Mouse (Mus musculus) CH12.LX (cell line): ENCODE measurements around the gene Srrm3.

Experiments
- BHLHE40 ChIP-seq: IDR thresholded peaks from 2 replicates; pipeline ENCODE4 v1.6.1; 2011; ENCODE audit warnings: mild to moderate bottlenecking, low read depth, low read length, improper control_type of control experiment
- CTCF ChIP-seq, 2 experiments: IDR thresholded peaks in 1 of 2; conservative IDR thresholded peaks in 1 of 2; 2 replicates each; pipeline ENCODE4 v1.5.1; 2011 to 2012; ENCODE audit warnings: low read depth in 2 of 2, low read length in 2 of 2, improper control_type of control experiment in 1 of 2, inconsistent platforms in 1 of 2, mild to moderate bottlenecking in 1 of 2, moderate library complexity in 1 of 2
- EP300 ChIP-seq: IDR thresholded peaks from 2 replicates; pipeline ENCODE4 v1.6.1; 2011; ENCODE audit warnings: low read length, improper control_type of control experiment
- MAX ChIP-seq: IDR thresholded peaks from 2 replicates; pipeline ENCODE4 v1.6.1; 2011; ENCODE audit warnings: low read length, improper control_type of control experiment
- MXI1 ChIP-seq: IDR thresholded peaks from 2 replicates; pipeline ENCODE4 v1.6.1; 2011; ENCODE audit warnings: mild to moderate bottlenecking, low read depth, low read length, improper control_type of control experiment
- RAD21 ChIP-seq: IDR thresholded peaks from 2 replicates; pipeline ENCODE4 v1.6.1; 2011; ENCODE audit warnings: low read depth, mild to moderate bottlenecking, low read length, improper control_type of control experiment, moderate library complexity
- SIN3A ChIP-seq: IDR thresholded peaks from 2 replicates; pipeline ENCODE4 v1.6.1; 2012; ENCODE audit warnings: low read length, improper control_type of control experiment, inconsistent platforms
- ZC3H11A ChIP-seq: IDR thresholded peaks from 2 replicates; pipeline ENCODE4 v1.6.1; 2012; ENCODE audit warnings: low read depth, mild to moderate bottlenecking, inconsistent platforms, low read length, improper control_type of control experiment
- ZNF384 ChIP-seq: IDR thresholded peaks from 2 replicates; pipeline ENCODE4 v1.6.1; 2012; ENCODE audit warnings: low read depth, low read length, improper control_type of control experiment, inconsistent platforms

DNA sequence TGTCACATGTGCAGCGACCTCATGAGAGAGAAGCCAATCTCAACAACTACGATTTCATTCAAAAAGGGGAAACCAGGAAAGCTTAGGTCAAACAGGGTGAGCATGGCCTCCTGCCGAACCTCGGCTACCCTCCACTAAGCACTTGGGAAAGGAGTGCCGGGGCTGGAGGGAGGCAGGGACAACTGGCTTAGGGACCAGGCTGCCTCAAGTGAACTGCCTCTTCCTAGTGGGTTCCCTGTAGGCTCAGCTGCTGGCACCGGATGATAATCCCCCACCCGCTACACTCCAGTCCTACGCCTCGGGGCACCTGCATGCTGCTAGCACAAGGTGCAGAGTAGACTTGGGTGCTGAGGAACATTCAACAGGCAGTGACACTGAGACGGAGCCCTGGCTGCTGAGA is 103.0 kb downstream of the Srrm3 start:
- no peak for TF ChIP-seq CTCF (conservative IDR thresholded peaks at IDR 0.05 in 1 of 2, IDR thresholded peaks at IDR 0.05 in 1 of 2; ENCODE audit: low read depth in 2 of 2, low read length in 2 of 2)
- no peak for TF ChIP-seq EP300
- TF ChIP-seq RAD21: no peak
- no peak for TF ChIP-seq SIN3A
- TF ChIP-seq MXI1: no peak
- TF ChIP-seq ZC3H11A: no peak
- no peak for TF ChIP-seq MAX
- TF ChIP-seq BHLHE40: no peak
- TF ChIP-seq ZNF384: no peak
